In the genomic region with DNA sequence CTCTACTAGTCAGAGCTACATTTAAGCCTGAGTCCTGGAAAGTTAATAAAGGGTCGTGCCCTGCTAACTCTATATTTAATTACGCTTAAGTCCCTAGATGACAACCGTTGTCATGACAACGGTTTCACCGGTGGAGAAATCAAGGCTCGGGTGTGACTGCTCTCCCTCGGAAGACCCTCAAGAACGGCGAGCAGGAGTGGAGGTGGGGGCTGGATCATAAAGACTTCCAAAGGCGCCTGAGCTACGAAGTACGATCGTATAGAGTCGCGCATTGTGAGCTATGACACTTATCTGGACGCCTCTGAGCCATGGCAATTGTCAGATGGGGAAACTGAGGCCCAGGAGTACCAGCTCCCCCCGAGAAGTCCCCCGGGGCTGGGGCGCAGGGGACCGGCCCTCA, we compare ENCODE assay signal across 8 mouse cellular contexts. TPM values are rescaled to one million over a fixed set of nuclear protein-coding genes. Genes with fewer than 3 reads are reported as not detected.
DNase-seq lines count a peak whose midpoint lies in the region; ATAC-seq and TF ChIP-seq lines count a peak whose summit lies in the region.

No protein-coding gene starts in this region.

- intact Hi-C loops in left cerebral cortex, adult 2 months (cut with DNase I) = loop anchor here (5.0 kb wide), 1 partner anchor 72 kb away; no protein-coding TSS in a partner anchor
- intact Hi-C loops in left cerebral cortex, postnatal 14 days (cut with DNase I) = no loop called here

- no peak for TF ChIP-seq POLR2A in cortical plate, adult 2 months (IDR thresholded peaks at IDR 0.05; ENCODE audit: extremely low read depth, insufficient read depth, low read length)

- no peaks in the 10 kb centered on the region for H3K9me3 ChIP-seq in hindbrain, embryonic 15.5 days
- no peaks in the 10 kb centered on the region for H3K9me3 ChIP-seq in midbrain, postnatal 0 days (ENCODE audit: low read length)

- H3K27me3 ChIP-seq in hindbrain, embryonic 15.5 days = no peaks in the 10 kb centered on the region
- no peaks in the 10 kb centered on the region for H3K27me3 ChIP-seq in midbrain, postnatal 0 days (ENCODE audit: insufficient read depth, low read length)

- no peak overlapping the region for H3K27ac ChIP-seq in left cerebral cortex, adult 2 months
- no peak overlapping the region for H3K27ac ChIP-seq in cortical plate, adult 2 months (ENCODE audit: insufficient read depth, low read length)
- H3K27ac ChIP-seq in hindbrain, embryonic 15.5 days (replicated peaks) = no peak overlapping the region
- no peak overlapping the region for H3K27ac ChIP-seq in midbrain, postnatal 0 days (ENCODE audit: low read depth, low read length)

- H3K4me1 ChIP-seq in cortical plate, adult 2 months (ENCODE audit: control insufficient read depth, insufficient read depth, low read length) = no peaks in the 10 kb centered on the region
- peaks cover 15% of the 10 kb centered on the region for H3K4me1 ChIP-seq in hindbrain, embryonic 15.5 days (replicated peaks)
- H3K4me1 ChIP-seq in midbrain, postnatal 0 days (ENCODE audit: insufficient read depth, low read length) = peaks cover 3% of the 10 kb centered on the region; the same call in 1 of the 2 replicates

- peak overlapping the region; percentile 77 for H3K4me3 ChIP-seq in left cerebral cortex, adult 2 months
- H3K4me3 ChIP-seq in cortical plate, adult 2 months (ENCODE audit: insufficient read depth, low read length) = peak overlapping the region; percentile 37
- peak overlapping the region; percentile 61 for H3K4me3 ChIP-seq in hindbrain, embryonic 15.5 days
- H3K4me3 ChIP-seq in midbrain, postnatal 0 days (ENCODE audit: low read depth, low read length) = peak overlapping the region; percentile 71

- H3K9ac ChIP-seq in hindbrain, embryonic 15.5 days = peak overlapping the region; percentile 46
- peak overlapping the region; percentile 36; the same call in 1 of the 2 replicates for H3K9ac ChIP-seq in midbrain, postnatal 0 days (replicated peaks; ENCODE audit: low read length, poor library complexity, severe bottlenecking)

- H3K36me3 ChIP-seq in hindbrain, embryonic 15.5 days = no peaks in the 10 kb centered on the region
- no peaks in the 10 kb centered on the region for H3K36me3 ChIP-seq in midbrain, postnatal 0 days (ENCODE audit: insufficient read depth, low read length)

- WGBS in hindbrain, embryonic 15.5 days = under 1% methylated on average over 20 of the region's 20 CpGs
- under 1% methylated on average over 20 of the region's 20 CpGs for WGBS in midbrain, postnatal 0 days

- ATAC-seq in hindbrain, embryonic 15.5 days (ENCODE audit: low FRiP score, low read depth) = no peak
- 0 out of 2 replicates have a peak, but pooled peaks have one; percentile 11 for ATAC-seq in midbrain, postnatal 0 days (ENCODE audit: low FRiP score)

- no peak for DNase-seq in left cerebral cortex, adult 2 months (ENCODE audit: extremely low spot score in 1 of 2, low spot score in 2 of 2)
- no peak for DNase-seq in left cerebral cortex, postnatal 14 days (ENCODE audit: low spot score in 2 of 2)
- DNase-seq in midbrain, postnatal 0 days (ENCODE audit: low spot score) = no peak
- DNase-seq in B cell, adult 2 months = no peak
- DNase-seq in Muller cell, postnatal 12 days (ENCODE audit: inconsistent ontology term) = no peak
- DNase-seq in thymus, postnatal 14 days = no peak

- peak overlapping the region; percentile 97 for H3K4me2 ChIP-seq in hindbrain, embryonic 15.5 days
- peak overlapping the region; percentile 99 for H3K4me2 ChIP-seq in midbrain, postnatal 0 days (ENCODE audit: low read depth, low read length, poor library complexity, severe bottlenecking)

- no peak for TF ChIP-seq CTCF in left cerebral cortex, adult 2 months (IDR thresholded peaks at IDR 0.05)
- no peak for TF ChIP-seq CTCF in cortical plate, adult 2 months (IDR thresholded peaks at IDR 0.05; ENCODE audit: extremely low read depth, insufficient read depth, low read length)
- no peak for TF ChIP-seq CTCF in midbrain, postnatal 0 days (IDR thresholded peaks at IDR 0.05)

RNA-seq across cellular contexts. Expression of a gene that starts 0.4 kb away (rescaled TPM):
- 1 to 10 TPM; 1.7 to 2.4 TPM for total RNA-seq in left cerebral cortex, adult 2 months (2021)
- total RNA-seq in left cerebral cortex, postnatal 14 days (2021) = 1 to 10 TPM; 2.6 to 2.7 TPM
- polyA plus RNA-seq in cortical plate, adult 2 months (2012; rRNA removed) = 2.3 and 3.3 TPM in 2 replicates
- 26.4 and 27.2 TPM in 2 replicates for polyA plus RNA-seq in hindbrain, embryonic 15.5 days (2015; fragmentation: Nextera tagmentation; extraction: Ambion mirVana)
- total RNA-seq in midbrain, postnatal 0 days (2014; rRNA removed) = 5.5 and 6.6 TPM in 2 replicates
- 6.3 and 8.2 TPM in 2 replicates for polyA plus RNA-seq in midbrain, postnatal 0 days (2015; fragmentation: Nextera tagmentation; extraction: Ambion mirVana)

RNA-seq across cellular contexts. Expression of a gene that starts 36.4 kb away (rescaled TPM):
- total RNA-seq in left cerebral cortex, adult 2 months (2021) = 10 to 100 TPM; 15.8 to 17.7 TPM
- total RNA-seq in left cerebral cortex, postnatal 14 days (2021) = 10 to 100 TPM; 13.5 to 16.7 TPM
- 16.6 and 17.9 TPM in 2 replicates for polyA plus RNA-seq in cortical plate, adult 2 months (2012; rRNA removed)
- polyA plus RNA-seq in hindbrain, embryonic 15.5 days (2015; fragmentation: Nextera tagmentation; extraction: Ambion mirVana) = 15.6 and 18.3 TPM in 2 replicates
- 16.7 and 27.7 TPM in 2 replicates for total RNA-seq in midbrain, postnatal 0 days (2014; rRNA removed)
- 9.6 and 10.3 TPM in 2 replicates for polyA plus RNA-seq in midbrain, postnatal 0 days (2015; fragmentation: Nextera tagmentation; extraction: Ambion mirVana)

RNA-seq across cellular contexts. Expression of a gene that starts 38.8 kb away (rescaled TPM):
- 1 to 10 TPM; 8.5 to 8.8 TPM for total RNA-seq in left cerebral cortex, adult 2 months (2021)
- total RNA-seq in left cerebral cortex, postnatal 14 days (2021) = 1 to 10 TPM; 7.4 to 7.6 TPM
- 6.1 and 6.2 TPM in 2 replicates for polyA plus RNA-seq in cortical plate, adult 2 months (2012; rRNA removed)
- 5.2 and 5.8 TPM in 2 replicates for polyA plus RNA-seq in hindbrain, embryonic 15.5 days (2015; fragmentation: Nextera tagmentation; extraction: Ambion mirVana)
- 14.9 and 15.2 TPM in 2 replicates for total RNA-seq in midbrain, postnatal 0 days (2014; rRNA removed)
- 2.9 TPM in 2 replicates for polyA plus RNA-seq in midbrain, postnatal 0 days (2015; fragmentation: Nextera tagmentation; extraction: Ambion mirVana)
